Mouse (Mus musculus) 416B (cell line): ENCODE results near the gene Gpx3.
"Not testable (repeated sequence)": the region's sequence is repeated elsewhere in the genome, so short reads cannot be mapped to it uniquely, and the experiment has no call there.

Experiments used
- DNase-seq: peaks from one replicate; pipeline ENCODE4 v3.0.0; 2011; ENCODE audit warnings: low read depth

Gene Gpx3

DNA sequence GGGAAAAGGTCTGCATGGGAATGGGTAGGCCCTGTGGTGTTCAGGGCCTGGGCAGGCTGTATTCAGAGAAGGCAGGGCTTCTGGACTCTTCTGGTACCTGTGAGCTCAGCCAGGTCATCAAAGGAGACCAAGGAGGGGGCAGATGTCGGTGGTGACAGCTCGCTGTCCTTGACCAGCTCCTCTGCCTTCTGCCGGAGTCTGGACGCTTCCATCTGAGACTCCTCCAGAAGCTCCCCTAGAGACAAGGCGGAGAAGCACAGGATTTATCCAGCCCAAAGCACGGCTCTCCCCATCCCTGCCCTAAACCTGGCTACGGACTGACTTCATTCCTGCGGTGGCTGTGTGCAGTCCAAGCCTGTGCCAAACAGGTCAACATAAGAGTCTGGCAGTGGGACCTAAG, 37.2 kb downstream of the Gpx3 start:
- no peak for DNase-seq

DNA sequence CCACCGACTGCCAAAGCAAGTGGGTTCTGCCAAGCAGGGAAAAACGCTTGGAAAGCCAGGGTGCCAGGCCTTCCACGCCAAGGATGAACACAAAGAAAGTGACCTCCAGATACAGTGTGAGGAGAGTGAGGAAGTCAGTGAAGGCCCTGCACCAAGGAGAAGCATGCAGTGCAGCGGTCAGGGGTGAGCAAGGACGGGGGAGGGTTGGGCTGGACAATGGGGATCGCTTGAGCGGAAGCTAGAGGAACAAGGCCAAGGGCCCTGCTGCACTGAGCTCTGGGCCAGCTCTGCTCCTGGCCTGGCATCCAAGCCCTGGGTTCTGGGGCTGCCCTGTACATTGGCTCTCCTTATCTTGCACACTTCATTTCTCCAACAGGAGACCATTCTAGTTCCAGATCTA, 37.8 kb downstream of the Gpx3 start:
- DNase-seq, result no peak

DNA sequence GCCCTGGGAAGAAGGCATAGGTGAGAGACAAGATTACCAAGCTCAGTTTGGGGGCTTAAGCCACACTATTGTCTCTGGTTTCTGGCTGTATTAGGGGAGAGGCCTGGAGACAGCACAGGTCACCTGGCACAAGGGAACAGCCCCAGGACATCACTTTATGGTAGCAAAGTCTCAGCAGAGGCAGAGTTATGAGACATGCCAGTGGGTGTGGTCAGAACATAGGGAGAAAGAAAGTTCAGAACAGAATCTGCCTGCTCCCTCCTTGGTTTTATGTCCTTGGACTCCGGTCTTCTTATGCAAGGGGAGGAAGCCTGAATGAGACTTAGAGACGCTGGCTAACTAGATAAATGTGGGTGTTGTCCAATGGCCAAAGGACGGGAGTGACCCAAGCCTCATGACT, 42.4 kb downstream of the Gpx3 start:
- peak; percentile 30 for DNase-seq

DNA sequence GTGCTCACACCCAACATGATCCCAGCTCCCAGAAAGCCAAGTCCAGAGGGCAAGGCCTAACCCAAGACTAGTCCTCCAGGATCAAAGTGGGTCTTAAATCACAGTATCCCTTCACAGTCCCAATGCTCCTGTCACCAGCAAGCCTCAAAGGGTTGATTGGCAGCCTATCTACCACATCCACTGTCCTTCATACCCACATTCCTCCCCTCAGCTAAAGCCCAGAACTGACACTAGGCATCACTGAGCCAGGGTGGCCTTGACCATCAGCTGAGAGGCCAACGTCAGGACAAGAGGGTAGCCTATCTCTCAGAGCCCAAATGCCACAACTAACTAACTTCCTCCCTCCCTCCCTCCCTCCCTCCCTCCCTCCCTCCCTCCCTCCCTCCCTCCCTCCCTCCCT, 47.5 kb downstream of the Gpx3 start:
- no peak for DNase-seq

DNA sequence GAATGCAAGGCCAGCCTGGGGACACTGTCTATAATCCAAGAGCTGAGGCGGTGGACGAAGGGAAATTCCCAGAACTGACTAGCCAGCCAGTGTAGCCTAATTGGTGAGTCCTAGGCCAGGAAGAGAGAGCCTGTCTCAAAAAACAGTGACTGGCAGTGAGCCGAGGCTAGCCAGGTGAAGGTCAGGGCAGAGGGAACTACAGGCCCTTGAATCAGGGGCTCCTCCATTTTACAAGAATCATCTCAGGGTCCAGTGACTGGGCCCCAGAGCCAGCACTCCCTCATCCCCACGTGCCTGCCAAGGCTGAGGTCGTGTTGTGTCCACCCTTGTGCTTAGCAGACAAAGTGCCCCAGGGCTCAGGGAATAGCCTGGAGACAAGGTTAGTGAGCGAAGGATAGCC, 48.4 kb downstream of the Gpx3 start:
- no peak for DNase-seq

DNA sequence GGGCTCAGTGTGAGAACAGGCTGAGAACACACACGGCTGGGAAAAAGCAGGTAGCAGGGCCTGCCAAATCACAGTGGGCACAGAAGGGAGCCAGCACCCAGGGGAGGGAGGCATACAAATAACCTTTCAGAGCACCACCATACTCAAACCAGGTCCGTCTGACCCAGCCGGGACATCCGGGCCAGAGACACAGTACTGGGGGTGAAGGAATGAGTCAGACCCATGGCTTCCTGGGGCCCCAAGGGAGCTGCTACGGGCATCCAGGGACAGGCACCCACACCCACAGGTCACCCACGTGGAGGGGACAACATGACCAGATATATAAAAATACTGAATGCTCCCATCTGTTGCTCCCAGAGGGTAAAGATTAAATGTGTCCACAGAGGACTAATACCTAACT, 50.4 kb downstream of the Gpx3 start:
- peak; percentile 43 for DNase-seq

DNA sequence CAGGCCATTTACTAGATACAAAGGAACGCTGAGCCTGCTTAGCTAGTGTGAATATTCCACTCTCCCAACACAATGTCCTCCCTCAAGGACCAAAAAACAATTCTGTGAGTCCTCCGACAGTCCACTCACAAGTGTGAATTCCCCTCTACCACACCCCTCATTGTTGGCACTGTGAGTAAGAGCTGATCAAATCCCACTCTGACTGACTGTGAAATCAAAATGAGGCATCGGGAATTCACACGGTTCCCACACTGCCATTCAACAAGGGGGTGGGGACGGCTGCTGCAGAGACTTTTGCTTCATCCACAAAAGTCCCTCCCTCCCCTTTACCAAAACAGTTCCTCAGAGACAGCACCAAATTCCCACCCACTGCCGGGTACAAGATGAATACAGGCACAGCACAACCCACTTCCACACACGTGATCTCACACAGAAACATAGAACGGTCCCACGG, 51.8 kb downstream of the Gpx3 start:
- DNase-seq, result peak; percentile 56

DNA sequence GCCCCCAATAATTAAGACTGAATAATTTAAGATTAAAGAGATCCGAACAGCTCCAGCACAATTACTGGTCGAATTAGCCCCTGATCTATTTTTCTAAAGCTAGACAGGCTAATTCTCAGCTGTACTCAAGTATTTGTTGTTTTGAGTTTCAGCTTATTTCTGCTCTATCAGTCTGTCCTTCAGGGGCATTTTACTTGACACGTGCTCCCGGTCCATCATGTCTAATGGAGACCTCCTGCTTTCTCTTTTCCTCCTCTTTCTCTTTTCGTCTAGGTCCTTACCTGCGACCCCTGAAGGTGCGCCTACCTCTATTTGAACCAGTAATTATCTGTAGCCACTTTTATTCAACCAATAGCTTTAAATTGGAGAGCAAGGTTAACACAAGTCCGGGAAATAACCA, 52.5 kb downstream of the Gpx3 start:
- DNase-seq, result peak; percentile 36

DNA sequence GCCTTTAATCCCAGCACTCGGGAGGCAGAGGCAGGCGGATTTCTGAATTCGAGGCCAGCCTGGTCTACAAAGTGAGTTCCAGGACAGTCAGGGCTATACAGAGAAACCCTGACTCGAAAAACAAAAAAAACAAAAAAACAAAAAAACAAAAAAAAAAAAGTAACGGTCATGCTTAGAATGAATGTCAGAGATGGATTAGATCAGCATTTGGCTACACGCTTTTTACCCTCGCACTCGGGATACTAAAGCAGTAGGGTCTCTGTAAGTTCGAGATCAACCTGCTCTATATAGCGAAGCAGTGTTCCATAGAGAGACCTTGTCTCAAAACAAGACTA, 53.1 kb downstream of the Gpx3 start:
- DNase-seq, result not testable (repeated sequence)

DNA sequence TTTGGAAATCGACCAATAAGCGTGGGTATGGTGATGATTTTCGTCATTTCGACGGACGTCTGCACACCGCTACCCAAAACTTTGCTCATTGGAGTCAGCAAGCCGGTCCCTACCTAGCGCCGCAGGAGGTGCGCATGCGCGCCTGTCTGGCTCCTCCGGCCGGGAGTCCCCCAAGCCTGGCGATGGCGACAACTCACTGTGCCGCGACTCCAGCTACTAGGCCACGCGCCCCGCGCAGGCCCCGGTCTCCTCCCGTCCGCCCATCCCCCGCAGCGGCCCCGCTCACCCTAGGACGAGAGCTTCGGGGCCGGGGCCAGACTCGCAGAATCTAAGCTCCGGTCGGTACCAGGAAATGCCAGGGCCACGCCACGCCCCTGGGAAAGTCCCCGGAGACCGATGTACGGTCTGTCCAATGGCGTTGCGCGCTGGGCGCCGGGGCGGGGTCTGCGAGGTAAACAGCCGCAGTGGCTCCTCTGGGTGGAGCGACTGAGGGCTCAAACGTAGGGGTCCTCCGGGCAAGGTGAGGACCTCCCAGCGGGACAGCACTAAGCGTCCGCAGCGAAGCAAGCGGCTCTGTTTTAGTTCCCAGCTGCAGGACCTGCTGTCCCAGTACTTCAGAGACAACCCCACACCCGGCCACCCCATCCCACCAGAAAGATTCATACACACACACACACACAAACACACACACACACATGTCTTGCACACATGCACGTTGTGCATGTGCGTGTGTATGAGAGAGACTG, 53.7 kb downstream of the Gpx3 start:
- DNase-seq, result peak; percentile 96

DNA sequence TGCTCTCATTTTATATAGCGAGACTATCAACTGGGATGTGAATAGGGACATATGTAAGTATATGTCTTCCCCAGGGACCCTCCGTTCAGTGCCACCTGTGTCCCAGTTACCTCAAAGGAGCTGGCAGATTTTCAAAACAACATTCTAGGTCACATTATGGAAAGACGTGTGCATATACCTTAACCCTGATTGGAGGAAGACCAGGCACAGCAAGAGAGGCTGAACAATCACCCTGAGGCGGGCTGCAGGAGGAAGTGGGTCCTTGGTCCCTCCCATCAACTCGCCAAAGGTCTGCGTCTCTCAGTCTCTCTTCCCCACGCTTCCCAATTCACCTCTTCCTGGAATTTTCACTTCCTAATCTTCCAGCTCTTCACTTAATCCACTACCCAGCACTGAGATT, 54.7 kb downstream of the Gpx3 start:
- DNase-seq, result no peak

DNA sequence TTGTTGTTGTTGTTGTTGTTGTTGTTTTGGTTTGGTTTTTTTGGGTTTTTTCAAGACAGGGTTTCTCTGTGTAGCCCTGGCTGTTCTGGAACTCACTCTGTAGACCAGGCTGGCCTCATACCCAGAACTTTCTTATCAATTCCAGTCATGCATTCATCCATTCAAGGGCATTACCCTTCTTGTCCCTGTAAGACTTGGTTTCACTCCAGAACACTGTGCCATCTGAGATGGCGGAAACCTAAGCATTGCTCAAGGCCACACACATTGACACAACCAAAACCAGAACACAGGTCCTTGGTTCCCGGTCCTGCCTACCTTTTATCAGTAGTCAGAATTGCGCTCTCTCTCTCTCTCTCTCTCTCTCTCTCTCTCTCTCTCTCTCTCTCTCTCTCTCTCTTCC, 55.5 kb downstream of the Gpx3 start:
- not testable (repeated sequence) for DNase-seq

DNA sequence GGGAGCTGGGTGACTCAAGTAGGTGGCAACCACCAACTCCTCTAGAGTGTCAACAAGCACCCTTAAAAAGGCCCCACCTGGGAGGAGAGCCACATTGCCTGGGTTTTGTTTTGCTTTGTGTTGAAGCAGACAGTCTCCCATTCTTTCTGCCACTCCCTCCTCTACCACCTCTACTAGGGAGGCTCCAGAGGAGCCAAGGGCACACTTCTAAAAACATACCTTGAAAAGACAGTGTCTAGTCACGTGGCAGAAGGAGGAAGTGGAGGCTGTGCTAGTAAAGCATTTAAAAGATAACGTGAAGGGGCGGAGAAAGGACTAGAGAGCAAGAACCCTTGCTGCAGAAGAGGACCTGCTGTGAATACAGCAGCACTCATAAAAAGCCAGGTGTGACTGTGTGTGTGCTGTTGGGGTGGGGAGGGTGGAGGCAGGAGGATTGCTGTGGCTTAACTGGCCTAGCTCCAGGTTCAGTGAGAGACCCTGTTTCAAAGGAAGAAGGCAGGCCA, 56.4 kb downstream of the Gpx3 start:
- DNase-seq, result peak; percentile 48
